Mouse (Mus musculus) stomach, embryonic 15.5 days (tissue): ENCODE measurements around the gene Actn2. TPM values are rescaled to one million over a fixed set of nuclear protein-coding genes. Genes with fewer than 3 reads are reported as not detected.
A peak's percentile ranks its signal among the peaks of the same experiment; 100 is the strongest.

Source experiments
- ATAC-seq: fragments of 200-750 bp; cut with Nextera tagmentation; 2 replicates; pipeline ENCODE4 v1.8.0; 2017; ENCODE audit warnings: low read depth, moderate number of reproducible peaks, moderate TSS enrichment; ENCODE audit not compliant: insufficient read depth, low FRiP score
- H3K27ac ChIP-seq: fragments of 300-500 bp; sonication (generic); 2 replicates; pipeline ENCODE4 v1.5.1; 2015; ENCODE audit warnings: mild to moderate bottlenecking, inconsistent platforms
- H3K27me3 ChIP-seq: fragments of 300-500 bp; sonication (generic); replicated peaks from 2 replicates; pipeline ENCODE4 v1.6.1; 2015; ENCODE audit warnings: inconsistent platforms
- H3K36me3 ChIP-seq: fragments of 300-500 bp; sonication (generic); 2 replicates; pipeline ENCODE4 v1.6.1; 2015; ENCODE audit warnings: inconsistent platforms
- H3K4me1 ChIP-seq: fragments of 300-500 bp; sonication (generic); 2 replicates; pipeline ENCODE4 v1.6.1; 2015; ENCODE audit warnings: inconsistent platforms
- H3K4me2 ChIP-seq: fragments of 300-500 bp; sonication (generic); 2 replicates; pipeline ENCODE4 v1.6.1; 2015; ENCODE audit warnings: mild to moderate bottlenecking, inconsistent platforms
- H3K4me3 ChIP-seq: fragments of 300-500 bp; sonication (generic); replicated peaks from 2 replicates; pipeline ENCODE4 v1.5.1; 2015; ENCODE audit warnings: inconsistent platforms
- H3K9ac ChIP-seq: fragments of 300-500 bp; sonication (generic); 2 replicates; pipeline ENCODE4 v1.6.1; 2015; ENCODE audit warnings: inconsistent platforms
- H3K9me3 ChIP-seq: fragments of 300-500 bp; sonication (generic); 2 replicates; pipeline ENCODE4 v1.6.1; 2016; ENCODE audit warnings: inconsistent platforms
- WGBS: fragments of 180-500 bp; shearing (Covaris S2); methylation state at CpG from one replicate; pipeline ENCODE4 v1.1.7; 2015; 5-methylcytosine and 5-hydroxymethylcytosine counted together
- polyA plus RNA-seq: library from polyadenylated mRNA; unstranded; fragments of >200 nt; fragmentation: Nextera tagmentation; extraction: Ambion mirVana; gene quantifications from 2 replicates; pipeline ENCODE4 v1.2.1, GENCODE M21; 2015

Actn2 gene
- polyA plus RNA-seq, 1 experiment from 2014 or later = 4.1 TPM

- 87% methylated on average over 11 of the region's 11 CpGs for WGBS
- no peaks in the 10 kb centered on the region for H3K36me3 ChIP-seq
- H3K27ac ChIP-seq = no peak overlapping the region
These were observed 56.0 kb downstream of the Actn2 start for GRCm38 (mm10) chr13:12284528-12284927.

GRCm38 (mm10) chr13:12283826-12284225 is 56.7 kb downstream of the Actn2 start:
- Histone ChIP-seq H3K4me1 (no peaks in the 10 kb centered on the region), H3K4me3 (no peak overlapping the region), H3K4me2 (no peak overlapping the region), H3K27me3 (no peaks in the 10 kb centered on the region), H3K36me3 (no peaks in the 10 kb centered on the region), H3K9ac (no peak overlapping the region), H3K9me3 (no peaks in the 10 kb centered on the region), H3K27ac (no peak overlapping the region)
- no peak for ATAC-seq
- 81% methylated on average over 3 of the region's 3 CpGs for WGBS

More at GRCm38 (mm10) chr13:12284528-12284927, 56.0 kb downstream of the Actn2 start:
- Histone ChIP-seq H3K4me2 (no peak overlapping the region), H3K9me3 (no peaks in the 10 kb centered on the region), H3K9ac (no peak overlapping the region), H3K27me3 (no peaks in the 10 kb centered on the region), H3K4me3 (no peak overlapping the region), H3K4me1 (no peaks in the 10 kb centered on the region)
- no peak for ATAC-seq

GRCm38 (mm10) chr13:12274721-12275120 is 65.8 kb downstream of the Actn2 start:
- Histone ChIP-seq H3K27ac (no peak overlapping the region), H3K36me3 (no peaks in the 10 kb centered on the region), H3K27me3 (no peaks in the 10 kb centered on the region), H3K9ac (no peak overlapping the region), H3K4me2 (no peak overlapping the region), H3K4me1 (no peaks in the 10 kb centered on the region), H3K9me3 (no peaks in the 10 kb centered on the region), H3K4me3 (no peak overlapping the region)
- WGBS = 73% methylated on average over 6 of the region's 6 CpGs
- peak; percentile 77; the same call in 1 of the 2 replicates for ATAC-seq

GRCm38 (mm10) chr13:12274220-12274619 is 66.3 kb downstream of the Actn2 start:
- H3K4me3 ChIP-seq = no peak overlapping the region
- no peaks in the 10 kb centered on the region for H3K9me3 ChIP-seq
- WGBS = 82% methylated on average over 4 of the region's 4 CpGs
- H3K9ac ChIP-seq = no peak overlapping the region
- H3K27me3 ChIP-seq = no peaks in the 10 kb centered on the region
- H3K4me1 ChIP-seq = no peaks in the 10 kb centered on the region
- no peak for ATAC-seq
- H3K36me3 ChIP-seq = no peaks in the 10 kb centered on the region
- H3K4me2 ChIP-seq = no peak overlapping the region
- peak overlapping the region; percentile 31; the same call in 1 of the 2 replicates for H3K27ac ChIP-seq

- 55% methylated on average over 3 of the region's 3 CpGs for WGBS
- Histone ChIP-seq H3K4me1 (no peaks in the 10 kb centered on the region), H3K9me3 (no peaks in the 10 kb centered on the region), H3K4me2 (no peak overlapping the region), H3K9ac (no peak overlapping the region), H3K36me3 (no peaks in the 10 kb centered on the region), H3K4me3 (no peak overlapping the region), H3K27me3 (no peaks in the 10 kb centered on the region), H3K27ac (no peak overlapping the region)
- no peak for ATAC-seq
These were observed 67.6 kb downstream of the Actn2 start for GRCm38 (mm10) chr13:12272953-12273352.

- no peak overlapping the region for H3K27ac ChIP-seq
- H3K4me3 ChIP-seq = no peak overlapping the region
- 85% methylated on average over 3 of the region's 3 CpGs for WGBS
- no peaks in the 10 kb centered on the region for H3K36me3 ChIP-seq
- no peak overlapping the region for H3K4me2 ChIP-seq
- no peaks in the 10 kb centered on the region for H3K9me3 ChIP-seq
- no peaks in the 10 kb centered on the region for H3K4me1 ChIP-seq
- no peaks in the 10 kb centered on the region for H3K27me3 ChIP-seq
- H3K9ac ChIP-seq = no peak overlapping the region
- ATAC-seq = no peak
These were observed 72.6 kb downstream of the Actn2 start for GRCm38 (mm10) chr13:12267971-12268370.

GRCm38 (mm10) chr13:12267097-12267496 is 73.5 kb downstream of the Actn2 start:
- no peaks in the 10 kb centered on the region for H3K9me3 ChIP-seq
- H3K4me1 ChIP-seq = no peaks in the 10 kb centered on the region
- ATAC-seq = no peak
- H3K4me3 ChIP-seq = no peak overlapping the region
- H3K27ac ChIP-seq = no peak overlapping the region
- H3K9ac ChIP-seq = no peak overlapping the region
- H3K27me3 ChIP-seq = no peaks in the 10 kb centered on the region
- H3K4me2 ChIP-seq = no peak overlapping the region
- no peaks in the 10 kb centered on the region for H3K36me3 ChIP-seq
- 42% methylated on average over 3 of the region's 3 CpGs for WGBS

- H3K27me3 ChIP-seq = no peaks in the 10 kb centered on the region
- no peak overlapping the region for H3K4me3 ChIP-seq
- no peaks in the 10 kb centered on the region for H3K4me1 ChIP-seq
- no peaks in the 10 kb centered on the region for H3K36me3 ChIP-seq
- no peak overlapping the region for H3K4me2 ChIP-seq
- no peaks in the 10 kb centered on the region for H3K9me3 ChIP-seq
- 71% methylated on average over 6 of the region's 6 CpGs for WGBS
- no peak for ATAC-seq
- H3K9ac ChIP-seq = no peak overlapping the region
- no peak overlapping the region for H3K27ac ChIP-seq
These were observed 76.6 kb downstream of the Actn2 start for GRCm38 (mm10) chr13:12263996-12264395.

- Histone ChIP-seq H3K27me3 (no peaks in the 10 kb centered on the region), H3K4me3 (no peak overlapping the region), H3K27ac (no peak overlapping the region), H3K4me1 (no peaks in the 10 kb centered on the region), H3K9me3 (no peaks in the 10 kb centered on the region), H3K4me2 (no peak overlapping the region), H3K9ac (no peak overlapping the region), H3K36me3 (no peaks in the 10 kb centered on the region)
- no peak for ATAC-seq
These were observed 79.1 kb downstream of the Actn2 start for GRCm38 (mm10) chr13:12261505-12261904.

- Histone ChIP-seq H3K27ac (peak within 1 kb of the TSS; percentile 90), H3K9me3 (no peaks in the 10 kb centered on the region), H3K36me3 (no peaks in the 10 kb centered on the region; the same call in 1 of the 2 replicates), H3K4me2 (peak within 1 kb of the TSS; percentile 59), H3K4me3 (peak within 1 kb of the TSS; percentile 84), H3K9ac (peak within 1 kb of the TSS; percentile 61), H3K4me1 (no peaks in the 10 kb centered on the region), H3K27me3 (no peaks in the 10 kb centered on the region)
- peak; percentile 100 for ATAC-seq
- under 1% methylated on average over 69 of the region's 69 CpGs for WGBS
These were observed 82.9 kb downstream of the Actn2 start, which contains the start of gene Mtr for GRCm38 (mm10) chr13:12257391-12258380. Gene Mtr (minus strand): TSS chr13:12258113.

- no peaks in the 10 kb centered on the region for H3K9me3 ChIP-seq
- 14% methylated on average over 10 of the region's 10 CpGs for WGBS
- no peaks in the 10 kb centered on the region; the same call in 1 of the 2 replicates for H3K36me3 ChIP-seq
- ATAC-seq = no peak
- H3K9ac ChIP-seq = peak overlapping the region; percentile 61; the same call in 1 of the 2 replicates
- H3K4me1 ChIP-seq = no peaks in the 10 kb centered on the region
- peak overlapping the region; percentile 90; the same call in 1 of the 2 replicates for H3K27ac ChIP-seq
- no peaks in the 10 kb centered on the region for H3K27me3 ChIP-seq
- peak overlapping the region; percentile 59 for H3K4me2 ChIP-seq
- peak overlapping the region; percentile 84 for H3K4me3 ChIP-seq
These were observed 83.6 kb downstream of the Actn2 start for GRCm38 (mm10) chr13:12256871-12257390.
